Mouse (Mus musculus): ENCODE results near the gene 1700001O22Rik.

DNA sequence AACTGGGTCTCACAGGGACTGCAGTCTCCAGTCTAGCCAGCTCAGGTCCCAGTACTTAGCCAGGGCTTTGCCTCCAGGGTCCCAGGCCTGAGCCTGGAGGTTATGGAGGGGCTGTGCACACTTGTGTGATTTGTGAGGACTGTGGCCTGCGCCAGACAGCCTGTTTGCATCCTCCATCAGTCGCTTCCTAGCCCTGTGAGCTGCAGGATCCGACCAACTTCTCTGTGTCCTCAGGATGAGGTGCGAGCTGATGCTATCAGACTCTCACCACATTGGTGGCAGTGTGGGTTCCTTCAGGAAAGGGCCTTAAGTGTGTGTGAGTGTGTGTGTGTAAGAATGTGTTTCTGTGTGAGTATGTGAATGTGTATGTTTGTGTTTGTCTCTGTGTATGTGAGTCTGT lies 16.0 kb downstream of the 1700001O22Rik start:
- TF ChIP-seq UBTF (IDR thresholded peaks at IDR 0.05; ENCODE audit: low read depth, low read length) (no peak), E2F4 (IDR thresholded peaks at IDR 0.05; ENCODE audit: insufficient replicate concordance, low read depth, low read length) (no peak), EP300 (IDR thresholded peaks at IDR 0.05; ENCODE audit: low read length) (no peak), POLR2A (IDR thresholded peaks at IDR 0.05; ENCODE audit: low read depth, low read length) (no peak), ZNF384 (IDR thresholded peaks at IDR 0.05; ENCODE audit: low read depth, low read length) (no peak), CTCF (conservative IDR thresholded peaks at IDR 0.05 in 1 of 2, IDR thresholded peaks at IDR 0.05 in 1 of 2; ENCODE audit: low read depth in 2 of 2, low read length in 2 of 2) (no peak)

Measured in CH12.LX (cell line).